Mouse (Mus musculus) adrenal gland, postnatal 4 days (tissue): Measurements from ENCODE around the gene Mvb12b. TPM values are rescaled to one million over a fixed set of nuclear protein-coding genes. Genes with fewer than 3 reads are reported as not detected.
A peak's percentile ranks its signal among the peaks of the same experiment; 100 is the strongest.

Source experiments
- DNase-seq, 2 experiments: peaks; one replicate each; pipeline ENCODE4 v3.0.0; 2021 to 2022; ENCODE audit warnings: low spot score in 2 of 2, mixed read lengths in 2 of 2
- total RNA-seq, 2 experiments: library from RNA; stranded (reverse); gene quantifications; 2 replicates each; pipeline ENCODE4 v1.2.3; 2021

Mvb12b gene
- total RNA-seq, 2 experiments from 2014 or later = 36.9 to 37.5 TPM

DNA sequence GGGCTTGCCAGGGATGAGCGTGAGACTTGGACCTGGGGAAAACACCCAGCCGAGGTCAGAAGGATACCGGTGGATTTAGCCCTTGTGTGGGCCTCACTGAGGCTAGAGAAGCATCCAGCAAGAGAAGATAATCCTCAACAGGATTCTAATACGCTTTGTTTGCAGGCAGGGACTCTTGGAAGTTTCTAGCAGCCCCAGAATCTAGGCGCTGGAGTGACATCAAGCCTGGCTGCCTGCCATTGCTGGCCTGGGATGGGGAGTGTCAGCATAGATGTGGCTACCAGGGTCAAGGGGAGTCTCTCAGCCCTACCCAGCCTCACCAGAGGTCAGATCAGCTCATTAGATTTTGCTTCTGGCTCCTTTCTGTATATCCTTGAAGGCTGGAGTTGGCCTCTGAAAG lies 185.0 kb downstream of the Mvb12b start:
- DNase-seq = no peak

DNA sequence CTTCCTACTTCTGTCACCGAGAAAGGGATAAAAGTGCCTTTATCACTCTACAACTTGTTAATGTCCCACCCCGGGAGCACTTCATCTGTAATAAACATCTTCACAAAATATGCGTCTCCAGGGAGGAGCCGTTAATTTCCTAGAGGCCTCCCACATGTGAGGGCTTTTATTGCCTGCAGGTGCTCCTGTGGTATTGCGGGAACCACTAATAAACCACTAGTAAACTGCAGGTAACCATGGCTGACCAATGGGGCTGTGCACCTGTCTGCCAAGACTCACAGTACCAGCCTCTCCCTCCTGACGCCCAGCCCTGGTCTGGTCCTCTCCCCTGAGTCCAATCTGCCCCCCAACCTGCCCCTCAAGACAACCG lies 186.3 kb downstream of the Mvb12b start:
- no peak for DNase-seq

DNA sequence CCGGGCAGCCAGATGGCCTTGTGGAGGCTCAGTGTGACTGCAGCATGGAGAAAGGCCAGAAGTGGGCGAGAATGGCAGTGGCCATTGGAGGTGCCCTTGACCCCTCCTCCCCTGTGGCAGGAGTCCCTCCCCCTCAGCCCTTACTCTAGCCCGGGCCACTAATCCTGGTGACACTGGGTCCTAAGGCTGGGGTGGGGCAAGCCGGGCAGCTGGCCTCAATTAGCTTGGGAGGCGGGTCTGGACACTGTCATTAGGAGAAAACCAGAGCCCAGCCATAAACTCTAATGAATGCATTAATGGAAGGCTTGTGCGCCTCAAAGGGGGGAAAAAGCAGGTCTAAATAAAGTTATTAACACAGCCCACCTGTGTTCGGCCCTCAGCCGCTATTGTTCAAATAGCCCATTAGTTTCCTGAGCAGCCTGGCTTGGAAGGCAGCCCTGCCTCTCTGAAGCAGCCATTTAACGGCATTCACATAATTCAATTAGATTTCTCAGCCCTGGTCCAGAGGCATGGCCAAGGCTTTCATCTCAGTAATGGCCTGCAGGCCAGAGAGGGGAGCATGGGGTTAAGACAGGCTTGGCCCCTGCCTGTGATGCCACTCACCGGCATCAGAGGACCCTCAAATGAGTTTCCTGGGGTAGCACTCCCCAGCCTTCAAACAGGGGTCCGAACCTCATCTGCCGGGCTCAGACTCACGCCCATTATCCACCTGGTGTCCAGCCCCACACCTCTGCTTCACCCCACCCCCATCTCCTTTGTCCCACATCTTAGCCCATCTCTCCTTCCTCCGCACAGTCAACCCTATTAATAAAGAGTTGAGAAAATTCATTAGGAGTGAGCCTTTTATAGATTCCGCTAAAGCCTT lies 186.9 kb downstream of the Mvb12b start:
- DNase-seq = no peak

GRCm38 (mm10) chr2:33698898-33699297 lies 188.8 kb downstream of the Mvb12b start:
- no peak for DNase-seq

DNA sequence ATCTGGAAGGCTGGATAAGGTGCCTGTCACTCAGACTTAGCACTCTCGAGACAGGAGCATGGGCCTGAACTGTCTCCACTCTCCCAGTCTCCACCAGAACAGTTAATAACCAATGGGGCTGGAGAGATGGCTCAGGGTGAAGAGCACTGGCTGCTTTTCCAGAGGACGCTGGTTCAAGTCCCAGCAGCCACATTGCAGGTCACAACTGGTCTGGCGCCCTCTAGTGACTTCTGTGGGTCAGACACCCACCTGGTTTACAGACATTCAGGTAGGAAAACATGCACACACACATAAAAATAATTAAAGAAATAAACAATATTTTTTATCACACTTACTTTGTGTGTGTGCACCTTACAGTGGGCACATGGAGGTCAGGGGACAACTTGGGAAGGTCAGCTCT lies 191.3 kb downstream of the Mvb12b start:
- DNase-seq = no peak

DNA sequence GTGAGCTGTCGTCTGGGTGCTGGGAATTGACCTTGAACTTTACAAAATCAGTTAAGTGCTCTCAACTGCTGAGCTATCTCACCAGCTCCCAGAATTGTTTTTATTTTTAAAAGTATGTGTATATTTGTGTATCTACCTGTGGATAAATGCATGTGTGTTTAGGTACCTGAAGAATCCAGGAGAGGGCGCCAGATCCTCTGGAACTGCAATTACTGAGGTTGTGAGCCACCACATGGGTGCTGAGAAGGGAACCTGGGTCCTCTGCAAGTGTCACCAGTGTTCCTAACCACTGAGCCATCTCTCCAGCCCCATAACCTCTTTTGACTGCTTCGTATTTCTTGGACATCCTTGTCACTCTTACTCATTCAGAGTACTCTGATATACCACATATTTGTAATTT lies 193.8 kb downstream of the Mvb12b start:
- DNase-seq = no peak

GRCm38 (mm10) chr2:33689880-33690462 lies 197.8 kb downstream of the Mvb12b start:
- DNase-seq = peak; percentile 31 to 40

DNA sequence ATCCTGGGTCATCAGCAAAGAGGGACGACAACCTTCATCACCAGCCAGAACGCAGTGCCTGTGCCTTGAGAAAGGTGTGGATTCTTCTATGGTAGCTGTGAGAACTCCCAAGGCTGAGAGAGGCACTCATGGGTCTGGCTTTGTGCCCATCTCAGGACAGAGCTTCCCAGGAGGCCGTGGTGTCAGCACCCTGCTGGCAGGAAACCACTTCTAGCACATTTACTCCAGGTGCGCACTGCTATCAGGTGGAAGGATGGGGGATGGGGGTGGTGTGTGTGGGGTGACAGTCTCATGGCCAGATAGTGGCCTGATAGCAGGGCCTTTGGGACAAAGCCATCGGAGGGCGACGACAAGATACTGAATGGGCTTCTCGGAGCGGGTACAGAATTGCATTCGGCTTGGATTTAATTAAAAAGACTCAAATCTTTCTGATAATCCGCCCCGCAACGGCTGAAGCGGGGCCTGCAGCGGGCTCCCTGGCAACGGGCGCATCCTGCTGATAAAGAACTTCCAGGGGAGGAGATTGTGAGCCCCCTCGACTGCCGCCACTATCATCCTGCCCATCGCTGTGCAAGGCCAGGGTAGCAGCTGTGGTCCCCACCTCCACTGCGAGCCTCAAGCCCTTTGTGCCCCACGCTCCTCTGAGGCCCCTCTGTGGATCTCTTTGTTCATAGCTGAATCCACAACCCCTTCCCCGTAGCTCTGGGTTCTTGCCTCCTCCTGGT lies 198.4 kb downstream of the Mvb12b start:
- no peak for DNase-seq

GRCm38 (mm10) chr2:33683594-33683993 lies 204.2 kb downstream of the Mvb12b start:
- no peak for DNase-seq

- no peak for DNase-seq
These were observed 204.7 kb downstream of the Mvb12b start for GRCm38 (mm10) chr2:33683095-33683494.

GRCm38 (mm10) chr2:33682219-33682618 lies 205.5 kb downstream of the Mvb12b start:
- DNase-seq = no peak

Other genes starting within 250 kb of the Mvb12b start
- 1 to 10 TPM in 1 of 2 experiments, not detected in 1; 1.5 TPM for gene Lmx1b, start 247.4 kb downstream of the Mvb12b start, total RNA-seq